Mouse (Mus musculus) heart, postnatal 25 days (tissue): ENCODE measurements at regions not wholly inside any gene's neighbourhood (a gene's known extent, or its start where the extent isn't known, plus 50 kb on each side); places are given as distances from the start of the nearest gene placed in this dataset.

ENCODE experiments used
- DNase-seq: peaks from one replicate; pipeline ENCODE4 v3.0.0; 2022; ENCODE audit warnings: low spot score
- intact Hi-C: fragments of 180-260 bp; cut with DNase I; formaldehyde crosslinking; loops from one replicate; pipeline ENCODE4 v1.15.1; 2025

DNA sequence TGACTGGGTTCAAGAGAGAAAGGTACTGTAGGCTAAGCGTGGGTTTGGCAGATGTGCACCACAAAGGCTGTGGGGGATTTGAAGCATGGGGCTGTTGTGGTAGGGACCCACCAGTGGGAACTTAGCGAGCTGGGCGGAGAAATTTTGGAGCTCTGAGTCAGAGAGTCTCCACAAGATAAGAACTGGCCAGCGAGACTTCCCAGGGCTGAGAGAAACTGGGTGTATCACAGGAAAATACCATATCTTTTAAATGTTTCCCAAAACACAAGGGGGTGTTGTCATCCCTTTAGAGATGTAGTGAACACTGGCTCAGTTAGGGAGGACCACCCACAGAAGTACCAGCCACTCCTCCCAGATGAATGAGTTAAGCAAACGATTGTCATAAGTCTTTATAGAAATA lies 107.3 kb upstream of the Arid2 start:
- DNase-seq, result no peak

DNA sequence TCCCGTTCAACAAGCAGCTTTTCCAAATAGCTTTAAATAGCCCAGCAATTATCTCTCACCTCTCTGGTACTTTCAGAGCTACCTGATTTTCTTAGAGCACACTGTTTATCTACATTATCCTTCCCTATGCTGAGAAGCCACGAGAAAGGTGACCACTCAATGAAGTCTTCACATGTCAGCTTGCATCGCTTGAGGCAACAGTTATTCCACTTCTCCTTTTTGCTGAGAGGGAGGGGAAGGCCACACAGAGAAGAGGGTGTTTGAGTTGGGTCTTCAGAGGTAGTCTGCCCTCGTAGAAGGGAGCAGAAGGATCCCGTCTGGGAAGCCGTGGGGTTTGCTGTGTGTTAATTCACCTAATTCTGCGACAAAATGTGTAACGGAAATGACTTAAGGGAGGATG lies 106.3 kb upstream of the Arid2 start:
- no peak for DNase-seq
- intact Hi-C loops, result loop anchor here (10.0 kb wide), 1 partner anchor 104 kb away; the partner anchor contains the start of gene Arid2

More for the DNA sequence above, 107.3 kb upstream of the Arid2 start:
- intact Hi-C loops, result loop anchor here (10.0 kb wide), 1 partner anchor 105 kb away; the partner anchor contains the start of gene Arid2

DNA sequence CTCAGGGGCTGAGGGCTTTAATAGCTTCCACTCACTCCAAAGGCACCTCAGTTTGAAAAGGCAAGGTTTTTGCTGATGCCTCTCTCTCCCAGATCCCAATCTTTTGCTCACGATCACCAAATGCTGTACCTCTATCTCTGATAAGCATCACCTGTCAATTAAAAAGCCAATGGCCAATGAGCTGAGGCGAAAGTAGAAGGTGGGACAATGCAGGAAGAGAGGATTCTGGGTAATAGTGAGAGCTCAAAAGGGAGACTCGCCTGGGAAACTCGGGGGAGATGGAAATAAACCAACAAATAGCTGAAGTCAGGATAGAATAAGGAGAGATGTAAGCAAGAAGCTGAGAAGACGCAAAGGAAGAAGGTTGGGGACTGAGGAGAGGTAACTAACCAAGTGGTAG lies 105.0 kb upstream of the Arid2 start:
- no peak for DNase-seq
- intact Hi-C loops, result loop anchor here (10.0 kb wide), 1 partner anchor 102 kb away; the partner anchor contains the start of gene Arid2

DNA sequence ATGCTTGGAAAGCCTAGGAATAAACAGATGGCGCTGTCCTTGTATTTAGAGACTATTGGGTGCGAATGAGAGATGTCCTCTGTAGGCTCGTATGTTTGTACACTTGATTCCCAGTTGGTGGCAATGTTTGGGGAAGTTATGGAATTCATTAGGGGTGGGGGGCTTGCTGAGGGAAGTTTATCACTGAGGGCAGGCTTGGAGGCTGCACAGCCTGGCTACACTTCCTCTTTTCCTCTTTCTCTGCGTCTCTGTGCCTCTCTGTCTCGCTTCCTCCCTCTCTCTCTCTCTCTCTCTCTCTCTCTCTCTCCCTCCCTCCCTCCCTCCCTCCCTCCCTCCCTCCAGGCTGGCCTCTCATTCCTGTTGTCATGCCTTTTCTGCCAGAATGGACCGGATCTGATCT lies 104.2 kb upstream of the Arid2 start:
- intact Hi-C loops, result loop anchor here (10.0 kb wide), 1 partner anchor 102 kb away; the partner anchor contains the start of gene Arid2
- no peak for DNase-seq

DNA sequence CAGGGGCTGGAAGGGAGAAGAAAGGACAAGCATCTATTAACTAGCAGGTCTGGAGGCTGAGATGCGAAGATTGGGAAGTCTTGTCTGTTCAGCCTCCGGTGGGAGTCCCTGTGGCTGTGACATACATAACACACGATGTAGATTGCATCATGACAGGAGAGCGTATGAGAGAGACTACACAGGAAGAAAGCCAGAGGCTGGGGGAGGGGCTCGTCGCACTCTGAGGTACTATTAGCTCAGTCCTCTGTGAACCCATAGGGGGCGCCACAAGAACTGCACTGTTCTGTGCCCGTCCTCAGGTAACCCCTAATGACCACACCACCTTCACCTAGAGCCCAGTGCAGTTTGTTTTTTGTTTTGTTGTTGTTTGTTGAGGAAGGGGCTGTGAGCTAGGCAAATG lies 102.7 kb upstream of the Arid2 start:
- intact Hi-C loops, result loop anchor here (10.0 kb wide), 1 partner anchor 100 kb away; the partner anchor contains the start of gene Arid2
- DNase-seq, result no peak

DNA sequence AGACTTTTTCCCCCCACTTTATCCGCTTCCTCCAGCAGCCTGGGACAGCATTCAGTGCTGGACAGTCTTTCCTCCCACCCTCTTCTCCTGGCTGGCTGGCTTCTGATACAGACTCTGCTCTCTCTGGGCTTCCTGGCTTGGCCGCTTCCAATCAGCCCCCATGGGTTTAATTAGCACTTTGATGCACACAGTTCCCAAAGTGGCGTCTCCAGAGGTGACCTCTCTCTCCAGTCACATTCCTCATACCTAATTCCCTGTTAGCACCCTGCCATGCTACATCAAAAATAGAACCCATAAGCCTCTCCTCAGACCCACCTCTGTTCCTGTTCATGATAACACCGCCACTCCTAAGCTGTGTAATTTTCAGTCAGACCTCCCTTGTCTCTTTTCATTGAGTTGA lies 101.9 kb upstream of the Arid2 start:
- intact Hi-C loops, result loop anchor here (10.0 kb wide), 1 partner anchor 99 kb away; the partner anchor contains the start of gene Arid2
- DNase-seq, result peak; percentile 7

DNA sequence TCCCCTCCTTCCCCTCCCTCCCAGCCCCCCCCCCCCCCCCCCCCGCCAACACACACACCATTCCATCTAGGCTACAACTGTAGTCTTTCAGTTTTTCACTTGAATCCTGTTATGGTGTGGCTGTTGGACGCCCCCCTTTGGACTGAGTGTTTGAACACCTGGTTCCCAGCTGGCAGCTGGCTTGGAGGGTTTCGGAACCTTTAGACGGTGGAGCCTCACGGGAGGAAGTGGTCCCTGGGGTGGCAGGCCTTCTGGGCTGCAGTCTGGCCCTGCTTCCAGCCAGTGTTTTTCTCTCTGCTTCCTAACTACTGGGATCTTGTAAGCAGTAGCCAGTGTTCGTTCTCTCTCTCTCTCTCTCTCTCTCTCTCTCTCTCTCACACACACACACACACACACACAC lies 101.4 kb upstream of the Arid2 start:
- DNase-seq, result no peak
- intact Hi-C loops, result loop anchor here (10.0 kb wide), 1 partner anchor 99 kb away; the partner anchor contains the start of gene Arid2

DNA sequence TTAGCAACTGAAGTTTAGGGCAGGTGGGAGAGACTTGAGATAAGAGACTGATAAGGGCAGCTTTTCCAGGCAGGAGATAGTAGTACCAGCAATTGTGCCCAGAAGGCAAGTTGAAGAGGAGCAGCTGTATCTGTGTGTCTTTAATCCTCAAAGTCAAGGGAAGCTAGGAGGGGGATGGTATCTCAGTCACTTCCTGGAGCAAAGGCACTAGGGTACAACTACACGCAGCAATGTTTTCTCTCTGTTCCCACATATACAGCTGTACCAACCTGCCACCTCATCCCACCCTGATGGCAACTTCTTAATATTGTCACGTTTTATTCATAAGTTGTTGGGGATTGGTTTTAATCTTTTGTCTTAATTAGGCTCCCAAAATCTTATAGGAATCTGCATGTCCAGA lies 97.8 kb upstream of the Arid2 start:
- DNase-seq, result no peak
- intact Hi-C loops, result loop anchor here (10.0 kb wide), 1 partner anchor 95 kb away; the partner anchor contains the start of gene Arid2

DNA sequence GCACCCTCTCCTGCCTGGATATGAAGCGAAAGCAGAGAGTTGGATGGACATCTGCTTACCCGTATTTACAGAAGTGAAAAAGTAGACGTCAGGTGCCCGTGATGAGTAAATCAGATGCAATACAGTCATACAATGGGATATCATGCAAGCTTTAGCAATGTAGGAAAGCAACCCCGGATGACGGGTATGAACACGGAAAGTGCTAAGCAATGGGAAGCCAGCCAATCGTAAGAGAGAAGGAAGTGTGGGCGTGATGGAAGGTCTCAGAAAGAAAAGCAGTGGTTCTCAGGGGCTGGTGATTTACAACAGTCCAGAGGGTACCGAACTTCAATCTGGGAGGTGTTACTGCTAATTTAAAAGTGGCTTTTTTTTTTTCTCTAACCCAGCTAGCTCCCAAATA lies 89.9 kb upstream of the Arid2 start:
- no peak for DNase-seq
- intact Hi-C loops, result no loop called here

DNA sequence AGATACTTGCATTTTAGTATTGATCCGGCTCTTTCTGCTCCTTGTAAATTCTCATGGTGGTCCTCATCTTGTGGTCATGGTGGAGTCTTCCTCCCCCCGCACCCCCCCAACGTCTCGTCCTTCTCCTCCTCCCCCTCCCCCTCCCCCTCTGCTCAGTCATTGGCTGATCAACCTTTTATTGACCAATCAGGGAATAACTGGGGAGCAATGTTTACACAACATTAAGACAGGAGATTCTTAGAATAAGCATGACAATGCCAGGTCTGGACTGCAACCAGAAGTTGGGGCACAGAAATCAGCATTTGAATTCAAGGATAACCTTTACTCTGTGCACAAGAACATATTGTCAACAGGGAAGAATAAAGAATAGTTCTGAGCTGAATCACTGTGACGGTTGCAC lies 89.4 kb upstream of the Arid2 start:
- no peak for DNase-seq
- intact Hi-C loops, result no loop called here

DNA sequence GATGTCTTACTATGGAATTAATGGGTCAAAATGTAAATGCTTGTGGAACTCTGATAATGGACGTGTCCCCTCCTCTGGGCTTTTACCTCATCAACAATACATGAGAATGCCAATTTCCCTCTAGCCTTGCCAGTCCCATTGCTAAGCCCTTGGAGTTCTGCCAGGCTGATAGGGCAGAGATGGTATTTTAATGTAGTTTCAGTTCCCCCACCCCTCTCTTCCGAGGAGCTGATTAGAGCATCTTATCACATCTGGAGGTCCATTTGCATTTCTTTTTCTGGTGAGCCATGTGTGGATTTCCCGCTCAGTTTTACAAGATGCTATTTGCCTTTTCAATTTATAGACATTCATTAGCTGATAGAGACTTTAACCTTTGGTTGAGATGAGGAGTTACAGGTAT lies 86.0 kb upstream of the Arid2 start:
- no peak for DNase-seq

DNA sequence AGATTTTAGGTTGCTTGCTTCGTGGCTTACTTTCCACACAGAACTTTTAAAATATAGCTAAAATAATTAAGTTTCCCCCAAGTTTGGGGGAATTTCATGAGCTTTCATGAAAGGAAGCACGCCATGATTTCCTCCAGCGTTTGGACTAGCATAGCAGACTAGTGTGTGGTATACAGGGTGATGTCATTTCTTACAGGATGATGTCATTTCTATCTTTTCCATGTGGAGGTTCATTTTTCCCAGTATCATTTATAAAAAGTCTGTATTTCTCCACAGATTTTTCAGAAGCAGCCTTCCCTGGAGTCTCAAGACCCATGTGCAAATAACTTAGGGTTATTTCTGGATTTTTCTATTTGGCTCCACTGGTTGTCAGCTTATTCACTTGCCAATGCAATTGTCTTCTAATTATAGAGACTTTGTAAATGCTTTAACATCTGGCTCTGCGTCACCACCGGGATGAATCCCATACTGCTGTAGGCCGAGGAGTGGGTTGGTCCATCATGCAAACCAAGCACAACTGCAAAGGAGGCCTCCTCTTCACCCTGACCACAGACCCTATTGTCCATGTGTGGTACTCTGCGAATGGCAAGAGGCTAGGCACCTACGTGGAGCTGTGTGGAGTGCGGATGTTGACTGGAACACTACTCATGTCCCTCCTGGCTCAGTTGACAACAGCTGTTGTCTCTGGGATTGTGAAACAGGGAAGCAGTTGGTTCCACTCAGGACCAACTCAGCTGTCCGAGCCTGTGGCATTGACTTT lies 85.4 kb upstream of the Arid2 start:
- DNase-seq, result no peak
- intact Hi-C loops, result loop anchor here (5.0 kb wide), 1 partner anchor 70 kb away; no protein-coding TSS in a partner anchor

More for the DNA sequence above, 86.0 kb upstream of the Arid2 start:
- intact Hi-C loops, result loop anchor here (5.0 kb wide), 1 partner anchor 71 kb away; no protein-coding TSS in a partner anchor

DNA sequence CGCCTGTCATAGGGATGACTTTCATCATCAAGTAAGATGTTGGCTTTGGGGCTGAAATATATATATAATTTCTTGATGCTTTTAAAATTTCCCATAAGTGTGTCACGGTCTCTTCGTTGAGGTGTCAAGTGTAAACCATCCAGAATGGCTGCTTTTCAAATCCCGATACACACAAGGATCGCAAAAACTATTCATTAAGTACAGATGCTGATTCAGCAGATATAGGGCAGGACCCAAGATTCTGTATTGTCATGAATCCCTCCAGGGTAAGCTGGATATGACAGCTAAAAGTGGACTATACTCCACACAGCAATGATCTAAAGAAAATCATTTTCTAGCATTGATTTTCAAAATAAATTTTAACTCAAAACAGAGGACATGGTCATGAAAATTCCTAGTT lies 83.1 kb upstream of the Arid2 start:
- no peak for DNase-seq
- intact Hi-C loops, result loop anchor here (5.0 kb wide), 1 partner anchor 68 kb away; no protein-coding TSS in a partner anchor

DNA sequence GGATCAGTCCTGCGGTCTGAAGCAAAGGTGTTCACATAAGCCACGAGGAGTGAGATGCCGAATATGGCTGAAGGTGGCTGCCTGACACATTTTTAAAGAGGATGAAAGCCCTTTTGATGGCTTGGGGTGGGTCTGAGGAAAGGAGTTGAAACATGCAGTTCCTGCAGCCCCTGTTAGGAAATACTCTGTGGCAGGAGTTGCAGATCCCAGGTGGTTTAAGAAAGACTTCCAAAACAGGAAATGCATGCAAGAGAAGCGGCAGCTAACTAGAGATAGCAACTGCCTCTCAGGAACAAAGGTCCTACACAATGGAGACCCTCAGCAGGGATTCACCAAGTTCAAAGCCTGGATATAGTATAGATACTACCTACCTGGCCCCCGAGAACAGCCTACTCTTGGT lies 82.7 kb upstream of the Arid2 start:
- no peak for DNase-seq
- intact Hi-C loops, result loop anchor here (5.0 kb wide), 1 partner anchor 68 kb away; no protein-coding TSS in a partner anchor

DNA sequence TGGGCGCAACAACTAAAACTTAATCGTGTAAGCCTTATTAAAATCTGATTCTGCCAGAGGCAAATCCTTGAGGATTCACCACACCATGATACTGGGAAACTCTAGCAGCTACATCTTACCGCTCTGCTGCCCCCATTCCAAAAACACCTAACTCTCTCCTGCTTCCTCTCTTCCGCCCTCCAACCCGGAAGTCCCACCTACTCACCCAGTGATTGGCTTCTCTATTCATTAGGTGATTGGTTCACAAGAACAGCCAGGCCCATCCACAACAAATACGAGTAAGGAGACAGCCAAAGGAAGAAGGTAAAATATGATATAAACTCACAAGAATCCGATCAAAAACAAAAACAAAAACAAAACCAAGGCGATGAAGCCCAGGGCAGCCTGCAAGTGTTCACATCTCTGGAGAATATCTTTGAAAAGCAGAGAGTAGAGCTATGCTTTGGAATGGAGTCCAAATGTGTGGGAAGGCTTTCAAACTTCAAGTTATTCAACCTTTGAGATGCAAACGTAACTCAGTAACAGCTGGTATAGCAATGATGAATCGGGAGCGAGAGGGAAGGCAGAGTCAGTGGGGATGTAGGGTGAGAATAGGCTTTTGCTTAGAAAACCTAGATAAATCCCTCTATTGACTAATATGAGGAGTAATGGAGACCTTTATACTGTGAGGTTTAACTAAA lies 76.5 kb upstream of the Arid2 start:
- intact Hi-C loops, result no loop called here
- no peak for DNase-seq

DNA sequence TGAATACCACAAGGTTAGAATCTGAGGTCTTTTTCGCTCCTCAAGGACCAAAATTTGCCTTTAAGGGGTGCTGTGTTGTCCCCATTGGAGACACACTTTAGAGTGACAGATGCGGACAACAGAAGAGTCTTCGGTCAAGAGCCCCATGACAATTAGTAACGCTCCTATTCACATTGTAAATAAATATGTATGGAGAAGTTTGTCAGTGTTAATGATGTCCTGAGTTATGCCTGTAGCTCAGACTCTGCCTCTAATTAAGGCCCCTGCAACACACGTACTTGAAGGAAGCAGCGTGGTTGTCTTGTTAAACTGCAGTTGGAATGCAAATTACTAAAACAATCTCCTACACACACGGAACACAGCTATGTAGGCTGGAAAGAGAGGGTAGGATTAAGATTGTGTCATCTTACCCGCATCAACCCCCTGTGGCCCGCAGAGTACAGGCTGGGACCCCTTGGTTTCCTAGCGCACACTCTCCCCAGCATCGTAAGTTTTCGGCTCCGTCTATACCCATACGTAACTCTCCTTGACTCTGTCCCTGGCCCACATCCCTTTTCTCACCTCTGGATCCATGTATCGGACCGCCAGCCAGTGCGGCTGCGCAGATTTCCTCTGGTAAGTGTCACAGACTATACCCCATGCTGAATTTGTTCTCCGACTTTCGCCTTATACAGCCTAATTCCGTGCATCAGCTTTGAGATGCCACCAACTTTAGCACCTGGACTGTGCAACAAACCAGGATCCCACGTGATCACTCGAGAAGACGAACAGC lies 73.6 kb upstream of the Arid2 start:
- intact Hi-C loops, result no loop called here

DNA sequence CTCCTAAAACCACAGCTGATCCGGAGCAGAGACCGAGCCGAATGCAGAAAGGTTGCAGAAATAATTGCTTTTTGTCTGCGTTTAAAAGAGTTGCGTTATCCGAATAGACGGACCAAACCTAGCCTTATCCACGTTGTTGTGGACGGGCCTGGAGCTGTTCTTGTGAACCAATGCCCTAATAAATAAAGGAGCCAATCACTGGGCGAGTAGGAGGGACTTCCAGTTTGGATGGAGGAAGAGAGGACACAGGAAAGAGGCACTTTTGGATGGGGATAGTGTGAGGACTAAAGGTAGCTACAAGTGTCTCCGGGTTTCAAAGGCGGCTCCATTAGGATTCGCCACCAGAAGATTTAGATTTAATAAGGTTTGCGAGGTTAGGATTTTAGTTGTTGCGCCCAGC lies 69.4 kb upstream of the Arid2 start:
- no peak for DNase-seq
- intact Hi-C loops, result no loop called here

More for the DNA sequence above, 73.6 kb upstream of the Arid2 start:
- no peak for DNase-seq

DNA sequence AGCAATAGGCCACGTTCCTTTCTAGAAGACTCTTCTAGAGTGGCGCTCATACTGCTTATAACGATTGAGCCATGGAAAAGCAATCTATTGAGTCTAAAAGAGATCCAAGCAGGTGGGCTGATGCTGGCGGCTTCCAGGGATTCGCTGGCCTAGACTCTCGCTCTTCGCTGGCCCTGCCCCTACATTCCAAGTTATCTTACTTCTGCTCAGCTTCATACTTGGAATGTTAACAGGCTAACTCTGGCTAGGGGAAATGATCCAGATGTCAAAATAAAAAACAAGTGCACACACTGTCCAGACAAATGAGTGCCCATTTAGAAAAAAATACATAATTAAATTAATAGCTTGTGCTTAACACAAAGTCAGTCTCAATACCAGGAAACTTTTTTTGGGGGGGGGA lies 67.6 kb upstream of the Arid2 start:
- DNase-seq, result no peak
- intact Hi-C loops, result no loop called here

DNA sequence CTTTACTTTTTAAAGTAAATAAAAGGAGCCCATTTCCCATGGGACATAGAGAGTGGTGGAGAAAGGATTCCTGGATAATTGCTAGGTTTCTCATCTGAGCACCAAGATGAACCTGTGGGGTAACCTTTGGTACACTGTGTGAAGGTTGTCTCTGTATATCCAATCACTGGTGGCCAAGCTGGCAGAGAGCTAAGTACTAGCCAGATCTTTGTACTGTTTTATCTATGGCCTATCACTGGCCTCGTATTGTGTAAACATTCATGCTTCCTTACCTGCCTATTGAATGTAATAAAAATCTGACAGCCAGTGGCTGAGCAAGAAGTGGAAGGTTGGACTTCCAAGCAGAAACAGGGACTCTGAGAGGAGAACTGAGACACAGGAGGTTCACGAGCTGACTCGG lies 55.3 kb upstream of the Arid2 start:
- intact Hi-C loops, result no loop called here
- no peak for DNase-seq

DNA sequence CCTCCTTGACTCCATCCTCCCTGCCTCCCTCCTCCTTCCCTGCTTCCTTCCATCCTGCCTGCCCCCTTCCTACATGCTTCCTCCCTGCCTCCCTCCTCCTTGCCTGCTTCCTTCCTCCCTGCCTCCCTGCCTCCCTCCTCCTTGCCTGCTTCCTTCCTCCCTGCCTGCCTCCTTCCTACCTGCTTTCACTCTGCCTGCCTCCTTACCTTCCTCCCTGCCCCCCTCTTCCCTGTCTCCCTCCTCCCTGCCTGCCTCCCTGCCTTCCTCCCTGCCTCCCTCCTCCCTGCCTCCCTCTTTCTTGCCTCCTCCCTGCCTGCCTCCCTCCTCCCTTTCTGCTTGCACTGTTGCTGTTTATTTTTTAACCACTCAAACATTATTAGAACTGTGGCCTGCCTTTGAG lies 54.2 kb upstream of the Arid2 start:
- intact Hi-C loops, result no loop called here
- no peak for DNase-seq
